Mouse (Mus musculus): ENCODE results near the gene Nans. TPM values are rescaled to one million over a fixed set of nuclear protein-coding genes. Genes with fewer than 3 reads are reported as not detected.

Nans gene
- polyA plus RNA-seq, 1 experiment from 2014 or later, result 81.3 TPM

DNA sequence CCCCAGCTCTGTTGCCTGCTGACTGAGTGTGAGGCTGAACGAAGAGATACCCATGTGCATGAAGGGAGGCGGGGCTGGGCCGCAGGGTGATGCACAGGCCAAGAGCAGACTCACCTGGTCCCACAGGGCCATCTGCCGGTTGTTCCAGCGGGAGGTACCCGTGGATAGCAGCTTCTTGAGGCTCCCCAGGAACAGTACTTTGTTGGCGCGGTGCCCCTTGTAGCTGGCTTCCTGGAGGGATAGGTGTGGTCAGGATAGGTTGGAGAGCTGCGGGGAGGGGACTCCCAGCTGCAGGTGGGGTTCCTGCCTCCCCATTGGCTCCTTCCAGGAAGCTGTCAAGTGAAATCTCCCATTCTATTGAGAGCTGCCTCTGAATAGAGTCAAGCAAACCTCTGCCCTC lies 56.5 kb downstream of the Nans start:
- peaks cover 48% of the 10 kb centered on the region for H3K36me3 ChIP-seq (ENCODE audit: control insufficient read depth, insufficient read depth)
- ATAC-seq, result peak; percentile 69
- H3K4me1 ChIP-seq (replicated peaks; ENCODE audit: control insufficient read depth, insufficient read depth, low read length), result no peaks in the 10 kb centered on the region
- H3K27me3 ChIP-seq (replicated peaks; ENCODE audit: control insufficient read depth, insufficient read depth, low read length), result no peaks in the 10 kb centered on the region
- no peak overlapping the region for H3K4me2 ChIP-seq (replicated peaks; ENCODE audit: low read depth)
- H3K27ac ChIP-seq (ENCODE audit: low read depth, low read length), result no peak overlapping the region
- no peaks in the 10 kb centered on the region for H3K9me3 ChIP-seq (ENCODE audit: control insufficient read depth)
- no peak overlapping the region for H3K4me3 ChIP-seq (ENCODE audit: low read depth, low read length)
- H3K9ac ChIP-seq (ENCODE audit: low read depth, low read length), result no peak overlapping the region
- WGBS, result 10% methylated on average over 9 of the region's 9 CpGs
- TF ChIP-seq CTCF (IDR thresholded peaks at IDR 0.05; ENCODE audit: low read depth), result peak; percentile 64

DNA sequence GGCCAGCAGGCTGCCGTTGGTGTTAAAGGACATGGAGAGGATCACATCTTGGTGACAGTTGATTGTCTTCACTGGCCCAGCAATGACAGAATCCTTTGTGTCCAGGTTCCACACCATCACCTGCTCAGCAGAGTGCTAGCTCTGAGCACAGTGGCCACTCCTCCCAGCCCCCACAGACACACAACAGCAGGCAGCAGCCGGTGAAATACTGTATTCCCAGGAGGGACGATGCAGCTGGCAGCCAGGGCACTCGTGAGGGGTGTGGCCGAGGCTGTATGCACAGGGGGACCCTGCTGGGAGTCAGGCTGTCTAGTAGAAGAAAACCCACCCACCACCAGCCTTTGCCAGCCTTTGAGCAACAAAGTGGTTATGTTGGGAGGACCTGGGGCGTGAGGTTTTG lies 57.7 kb downstream of the Nans start:
- Histone ChIP-seq H3K9ac (ENCODE audit: low read depth, low read length) (no peak overlapping the region), H3K36me3 (ENCODE audit: control insufficient read depth, insufficient read depth) (peaks cover 56% of the 10 kb centered on the region), H3K9me3 (ENCODE audit: control insufficient read depth) (no peaks in the 10 kb centered on the region), H3K4me1 (replicated peaks; ENCODE audit: control insufficient read depth, insufficient read depth, low read length) (no peaks in the 10 kb centered on the region), H3K4me2 (replicated peaks; ENCODE audit: low read depth) (no peak overlapping the region), H3K27me3 (replicated peaks; ENCODE audit: control insufficient read depth, insufficient read depth, low read length) (no peaks in the 10 kb centered on the region), H3K27ac (ENCODE audit: low read depth, low read length) (no peak overlapping the region), H3K4me3 (ENCODE audit: low read depth, low read length) (no peak overlapping the region)
- no peak for ATAC-seq
- no peak for TF ChIP-seq CTCF (IDR thresholded peaks at IDR 0.05; ENCODE audit: low read depth)
- 60% methylated on average over 6 of the region's 6 CpGs for WGBS

DNA sequence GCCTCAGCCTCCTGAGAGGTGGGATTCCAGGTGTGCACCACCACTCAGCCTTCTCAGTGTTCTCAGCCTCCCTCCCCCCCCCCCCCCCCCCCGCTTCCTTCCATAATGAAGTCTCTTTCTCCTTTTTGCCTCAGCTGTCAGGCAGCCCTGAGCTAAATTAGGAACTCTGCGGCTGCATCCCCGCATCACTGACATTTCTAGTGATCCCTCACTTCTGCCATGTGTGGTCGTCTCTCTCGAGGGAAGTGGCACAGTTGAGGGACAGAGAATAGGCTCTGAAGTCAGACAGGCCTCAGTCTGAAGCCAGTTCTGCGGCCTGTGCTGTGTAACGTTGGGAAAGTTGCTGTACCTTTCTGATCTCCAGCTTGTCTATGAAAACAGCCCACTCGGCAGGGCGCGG lies 60.9 kb downstream of the Nans start:
- Histone ChIP-seq H3K4me3 (ENCODE audit: low read depth, low read length) (no peak overlapping the region), H3K27ac (ENCODE audit: low read depth, low read length) (no peak overlapping the region), H3K4me1 (replicated peaks; ENCODE audit: control insufficient read depth, insufficient read depth, low read length) (0 out of 2 replicates have a peak, but pooled peaks cover 5% of the 10 kb centered on the region), H3K27me3 (replicated peaks; ENCODE audit: control insufficient read depth, insufficient read depth, low read length) (no peaks in the 10 kb centered on the region), H3K9me3 (ENCODE audit: control insufficient read depth) (no peaks in the 10 kb centered on the region), H3K9ac (ENCODE audit: low read depth, low read length) (no peak overlapping the region), H3K36me3 (ENCODE audit: control insufficient read depth, insufficient read depth) (peaks cover 39% of the 10 kb centered on the region), H3K4me2 (replicated peaks; ENCODE audit: low read depth) (no peak overlapping the region)
- no peak for TF ChIP-seq CTCF (IDR thresholded peaks at IDR 0.05; ENCODE audit: low read depth)
- ATAC-seq, result no peak
- WGBS, result 82% methylated on average over 10 of the region's 10 CpGs

DNA sequence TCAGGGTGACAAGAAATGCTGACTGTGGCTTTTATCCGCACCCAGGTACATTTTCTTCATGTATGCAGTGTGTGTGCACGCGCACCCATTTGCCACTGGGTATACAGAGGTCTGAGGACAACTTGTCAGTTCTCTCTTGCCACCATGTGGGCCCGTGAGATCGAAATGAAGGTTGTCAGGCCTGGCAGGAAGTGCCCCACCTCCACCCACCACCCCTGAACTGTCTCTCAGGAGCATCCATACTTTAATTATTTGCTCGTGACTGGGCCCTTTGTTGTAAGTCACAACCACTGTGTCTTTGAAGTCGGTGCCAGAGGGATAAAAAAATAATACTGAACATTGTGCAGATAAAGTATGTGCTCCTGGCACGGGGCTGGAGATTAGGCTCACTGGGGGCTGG lies 61.4 kb downstream of the Nans start:
- no peak overlapping the region for H3K4me2 ChIP-seq (replicated peaks; ENCODE audit: low read depth)
- peaks cover 39% of the 10 kb centered on the region for H3K36me3 ChIP-seq (ENCODE audit: control insufficient read depth, insufficient read depth)
- H3K27ac ChIP-seq (ENCODE audit: low read depth, low read length), result no peak overlapping the region
- no peak for ATAC-seq
- TF ChIP-seq CTCF (IDR thresholded peaks at IDR 0.05; ENCODE audit: low read depth), result no peak
- no peaks in the 10 kb centered on the region for H3K27me3 ChIP-seq (replicated peaks; ENCODE audit: control insufficient read depth, insufficient read depth, low read length)
- H3K9me3 ChIP-seq (ENCODE audit: control insufficient read depth), result no peaks in the 10 kb centered on the region
- no peak overlapping the region for H3K9ac ChIP-seq (ENCODE audit: low read depth, low read length)
- H3K4me3 ChIP-seq (ENCODE audit: low read depth, low read length), result no peak overlapping the region
- 70% methylated on average over 8 of the region's 8 CpGs for WGBS
- H3K4me1 ChIP-seq (replicated peaks; ENCODE audit: control insufficient read depth, insufficient read depth, low read length), result 0 out of 2 replicates have a peak, but pooled peaks cover 5% of the 10 kb centered on the region

Other genes starting within 250 kb of the Nans start
- gene Foxe1, start 145.6 kb upstream of the Nans start, polyA plus RNA-seq (2015; fragmentation: Nextera tagmentation; extraction: Ambion mirVana), result not detected in 2 replicates
- 5.9 and 7.0 TPM in 2 replicates for gene Trmo, start 99.8 kb upstream of the Nans start, polyA plus RNA-seq (2015; fragmentation: Nextera tagmentation; extraction: Ambion mirVana)
- 0.21 and 0.22 TPM in 2 replicates for gene Hemgn, start 75.7 kb upstream of the Nans start, polyA plus RNA-seq (2015; fragmentation: Nextera tagmentation; extraction: Ambion mirVana)
- 98.5 and 105 TPM in 2 replicates for gene Anp32b, start 38.3 kb upstream of the Nans start, polyA plus RNA-seq (2015; fragmentation: Nextera tagmentation; extraction: Ambion mirVana)
- gene Trim14, start 46.9 kb downstream of the Nans start, polyA plus RNA-seq (2015; fragmentation: Nextera tagmentation; extraction: Ambion mirVana), result 14.1 and 15.7 TPM in 2 replicates
- gene Coro2a, start 113.0 kb downstream of the Nans start, polyA plus RNA-seq (2015; fragmentation: Nextera tagmentation; extraction: Ambion mirVana), result 53.0 and 59.7 TPM in 2 replicates
- 5.1 and 5.2 TPM in 2 replicates for gene Tbc1d2, start 161.0 kb downstream of the Nans start, polyA plus RNA-seq (2015; fragmentation: Nextera tagmentation; extraction: Ambion mirVana)

Measured in intestine, postnatal 0 days (tissue).